Mouse (Mus musculus): ENCODE measurements around the gene Dcp1b.

DNA sequence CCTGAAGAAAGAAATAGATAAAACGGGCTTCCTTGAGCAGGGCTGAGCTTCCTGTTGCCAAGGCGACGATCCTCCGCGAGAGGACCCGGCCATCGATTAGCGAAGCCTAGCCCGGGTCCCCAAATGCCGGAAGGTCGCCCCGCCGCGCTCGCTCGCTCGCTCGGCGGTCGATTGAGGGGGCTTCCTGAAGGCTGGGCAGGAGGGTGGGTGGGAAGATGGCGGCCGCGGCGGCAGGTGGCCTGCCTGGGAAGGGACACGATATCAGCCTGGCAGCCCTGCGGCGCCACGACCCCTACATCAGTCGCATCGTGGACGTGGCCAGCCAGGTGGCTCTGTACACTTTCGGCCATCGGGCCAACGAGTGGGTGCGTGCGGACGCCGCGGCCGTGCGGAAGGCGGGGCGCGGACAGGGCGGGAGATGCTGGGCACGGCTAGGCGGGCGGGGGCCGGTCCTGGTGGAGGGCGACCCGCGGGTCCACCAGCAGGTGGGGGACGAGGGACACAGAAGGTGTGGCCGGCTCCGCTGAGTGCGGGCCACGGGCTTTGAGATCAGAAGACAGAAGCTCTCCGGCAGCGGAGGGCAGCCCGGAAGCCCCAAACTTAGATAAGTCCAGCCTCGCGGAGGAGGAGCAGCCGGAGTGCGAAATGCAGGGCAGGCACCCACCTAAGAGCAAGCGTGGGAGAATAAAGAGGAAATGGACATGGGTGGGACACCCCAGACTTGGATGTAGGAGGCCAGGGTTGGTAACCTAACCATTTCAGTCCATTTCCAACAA, at the start of gene Dcp1b:
- TF ChIP-seq POLR2A (IDR thresholded peaks at IDR 0.05; ENCODE audit: control insufficient read depth, extremely low read depth, insufficient read depth, low read length, poor library complexity) (peak; percentile 56), CTCF (IDR thresholded peaks at IDR 0.05; ENCODE audit: borderline replicate concordance, control insufficient read depth, extremely low read depth, insufficient read depth, low read length, poor library complexity) (peak; percentile 49; the same call in 1 of the 2 replicates)
